Mouse (Mus musculus) liver, embryonic 15.5 days (tissue): ENCODE measurements around the gene Rab3gap2. TPM values are rescaled to one million over a fixed set of nuclear protein-coding genes. Genes with fewer than 3 reads are reported as not detected.

ENCODE experiments used
- ATAC-seq: fragments of 200-750 bp; cut with Nextera tagmentation; 2 replicates; pipeline ENCODE4 v1.8.0; 2017; ENCODE audit warnings: moderate number of reproducible peaks, mild to moderate bottlenecking, moderate library complexity; ENCODE audit not compliant: insufficient read depth
- H3K27ac ChIP-seq: fragments of 300-500 bp; sonication (generic); replicated peaks from 2 replicates; pipeline ENCODE4 v1.5.1; 2015; ENCODE audit warnings: mild to moderate bottlenecking, inconsistent platforms
- H3K27me3 ChIP-seq: fragments of 300-500 bp; sonication (generic); 2 replicates; pipeline ENCODE4 v1.6.1; 2015; ENCODE audit warnings: mild to moderate bottlenecking, inconsistent platforms
- H3K36me3 ChIP-seq: fragments of 300-500 bp; sonication (generic); replicated peaks from 2 replicates; pipeline ENCODE4 v1.6.1; 2015; ENCODE audit warnings: moderate library complexity, mild to moderate bottlenecking, inconsistent platforms
- H3K4me1 ChIP-seq: fragments of 300-500 bp; sonication (generic); replicated peaks from 2 replicates; pipeline ENCODE4 v1.6.1; 2015; ENCODE audit warnings: inconsistent platforms
- H3K4me2 ChIP-seq: fragments of 300-500 bp; sonication (generic); 2 replicates; pipeline ENCODE4 v1.6.1; 2015; ENCODE audit warnings: moderate library complexity, mild to moderate bottlenecking, inconsistent platforms
- H3K4me3 ChIP-seq: fragments of 300-500 bp; sonication (generic); replicated peaks from 2 replicates; pipeline ENCODE4 v1.5.1; 2015; ENCODE audit warnings: mild to moderate bottlenecking, inconsistent platforms
- H3K9ac ChIP-seq: fragments of 300-500 bp; sonication (generic); 2 replicates; pipeline ENCODE4 v1.6.1; 2015; ENCODE audit warnings: moderate library complexity, mild to moderate bottlenecking, inconsistent platforms
- H3K9me3 ChIP-seq: fragments of 300-500 bp; sonication (generic); replicated peaks from 2 replicates; pipeline ENCODE4 v1.6.1; 2016; ENCODE audit warnings: inconsistent platforms
- WGBS: fragments of 180-500 bp; shearing (Covaris S2); methylation state at CpG from one replicate; pipeline ENCODE4 v1.1.7; 2015; ENCODE audit warnings: mixed read lengths; ENCODE audit not compliant: insufficient replicate concordance; 5-methylcytosine and 5-hydroxymethylcytosine counted together
- polyA plus RNA-seq: library from polyadenylated mRNA; unstranded; fragments of >200 nt; fragmentation: Nextera tagmentation; extraction: Ambion mirVana; gene quantifications from 2 replicates; pipeline ENCODE4 v1.2.1, GENCODE M21; 2015

The Rab3gap2 gene
- polyA plus RNA-seq, 1 experiment from 2014 or later = 11.6 TPM

- WGBS = 46% methylated on average over 22 of the region's 22 CpGs
- no peak for ATAC-seq
- Histone ChIP-seq H3K9ac (no peak overlapping the region), H3K36me3 (no peaks in the 10 kb centered on the region), H3K27me3 (no peaks in the 10 kb centered on the region; the same call in 1 of the 2 replicates), H3K4me3 (no peak overlapping the region), H3K27ac (no peak overlapping the region), H3K9me3 (no peaks in the 10 kb centered on the region), H3K4me2 (no peak overlapping the region), H3K4me1 (peaks cover 25% of the 10 kb centered on the region)
Observed at GRCm38 (mm10) chr1:185200571-185201395, 3.1 kb upstream of the Rab3gap2 start.

- 64% methylated on average over 2 of the region's 2 CpGs for WGBS
- H3K9ac ChIP-seq = no peak overlapping the region
- H3K9me3 ChIP-seq = no peaks in the 10 kb centered on the region
- no peak overlapping the region for H3K4me3 ChIP-seq
- peaks cover 36% of the 10 kb centered on the region for H3K4me1 ChIP-seq
- no peak overlapping the region for H3K27ac ChIP-seq
- H3K36me3 ChIP-seq = no peaks in the 10 kb centered on the region
- no peaks in the 10 kb centered on the region; the same call in 1 of the 2 replicates for H3K27me3 ChIP-seq
- no peak for ATAC-seq
- no peak overlapping the region for H3K4me2 ChIP-seq
Observed at GRCm38 (mm10) chr1:185201994-185202393, 1.9 kb upstream of the Rab3gap2 start.

GRCm38 (mm10) chr1:185203196-185203908 is 565 bp upstream of the Rab3gap2 start:
- ATAC-seq = 0 out of 2 replicates have a peak, but pooled peaks have one; percentile 2
- Histone ChIP-seq H3K27ac (peak overlapping the region; percentile 84), H3K27me3 (no peaks in the 10 kb centered on the region; the same call in 1 of the 2 replicates), H3K4me1 (peaks cover 46% of the 10 kb centered on the region), H3K4me2 (peak overlapping the region; percentile 91), H3K36me3 (no peaks in the 10 kb centered on the region), H3K4me3 (peak overlapping the region; percentile 98), H3K9ac (peak overlapping the region; percentile 89), H3K9me3 (no peaks in the 10 kb centered on the region)
- 4% methylated on average over 23 of the region's 23 CpGs for WGBS

- peak overlapping the region; percentile 98 for H3K4me3 ChIP-seq
- no peak for ATAC-seq
- peak overlapping the region; percentile 41 for H3K9ac ChIP-seq
- 0 out of 2 replicates have a peak, but pooled peaks cover 4% of the 10 kb centered on the region for H3K36me3 ChIP-seq
- peak overlapping the region; percentile 91 for H3K4me2 ChIP-seq
- H3K4me1 ChIP-seq = peaks cover 59% of the 10 kb centered on the region
- no peaks in the 10 kb centered on the region; the same call in 1 of the 2 replicates for H3K27me3 ChIP-seq
- no peaks in the 10 kb centered on the region for H3K9me3 ChIP-seq
- 21% methylated on average over 8 of the region's 8 CpGs for WGBS
- peak overlapping the region; percentile 66; the same call in 1 of the 2 replicates for H3K27ac ChIP-seq
Observed at GRCm38 (mm10) chr1:185205090-185205489, 1.2 kb downstream of the Rab3gap2 start.

- H3K9me3 ChIP-seq = no peaks in the 10 kb centered on the region
- peak overlapping the region; percentile 69 for H3K27ac ChIP-seq
- H3K4me1 ChIP-seq = peaks cover 58% of the 10 kb centered on the region
- H3K36me3 ChIP-seq = peaks cover 8% of the 10 kb centered on the region; the same call in 1 of the 2 replicates
- no peaks in the 10 kb centered on the region for H3K27me3 ChIP-seq
- no peak overlapping the region for H3K4me3 ChIP-seq
- WGBS = 39% methylated on average over 13 of the region's 13 CpGs
- no peak for ATAC-seq
- H3K4me2 ChIP-seq = peak overlapping the region; percentile 32
- no peak overlapping the region for H3K9ac ChIP-seq
Observed at GRCm38 (mm10) chr1:185207851-185208595, 4.1 kb downstream of the Rab3gap2 start.

- 74% methylated on average over 8 of the region's 8 CpGs for WGBS
- H3K27ac ChIP-seq = peak overlapping the region; percentile 53
Observed at GRCm38 (mm10) chr1:185208766-185209165, 4.8 kb downstream of the Rab3gap2 start.

GRCm38 (mm10) chr1:185209641-185210176 is 5.8 kb downstream of the Rab3gap2 start:
- no peak overlapping the region for H3K4me3 ChIP-seq
- H3K9ac ChIP-seq = no peak overlapping the region
- no peaks in the 10 kb centered on the region for H3K9me3 ChIP-seq
- H3K4me2 ChIP-seq = no peak overlapping the region
- peaks cover 17% of the 10 kb centered on the region for H3K36me3 ChIP-seq
- H3K27ac ChIP-seq = no peak overlapping the region
- no peaks in the 10 kb centered on the region for H3K27me3 ChIP-seq
- peaks cover 47% of the 10 kb centered on the region for H3K4me1 ChIP-seq
- no peak for ATAC-seq
- WGBS = 65% methylated on average over 8 of the region's 8 CpGs

More at GRCm38 (mm10) chr1:185208766-185209165, 4.8 kb downstream of the Rab3gap2 start:
- no peak overlapping the region for H3K4me2 ChIP-seq
- H3K36me3 ChIP-seq = peaks cover 8% of the 10 kb centered on the region; the same call in 1 of the 2 replicates
- no peak overlapping the region for H3K4me3 ChIP-seq
- H3K27me3 ChIP-seq = no peaks in the 10 kb centered on the region
- ATAC-seq = no peak
- H3K4me1 ChIP-seq = peaks cover 53% of the 10 kb centered on the region
- H3K9me3 ChIP-seq = no peaks in the 10 kb centered on the region
- H3K9ac ChIP-seq = no peak overlapping the region

- H3K27ac ChIP-seq = no peak overlapping the region
- no peak overlapping the region for H3K4me2 ChIP-seq
- no peaks in the 10 kb centered on the region for H3K9me3 ChIP-seq
- no peak overlapping the region for H3K4me3 ChIP-seq
- no peak overlapping the region for H3K9ac ChIP-seq
- WGBS = 51% methylated on average over 5 of the region's 5 CpGs
- no peak for ATAC-seq
- peaks cover 19% of the 10 kb centered on the region for H3K36me3 ChIP-seq
- H3K27me3 ChIP-seq = no peaks in the 10 kb centered on the region
- H3K4me1 ChIP-seq = peaks cover 14% of the 10 kb centered on the region
Observed at GRCm38 (mm10) chr1:185216360-185216759, 12.4 kb downstream of the Rab3gap2 start.

- Histone ChIP-seq H3K36me3 (peaks cover 19% of the 10 kb centered on the region), H3K27ac (no peak overlapping the region), H3K4me1 (peaks cover 14% of the 10 kb centered on the region), H3K9ac (no peak overlapping the region), H3K4me2 (no peak overlapping the region), H3K9me3 (no peaks in the 10 kb centered on the region), H3K27me3 (no peaks in the 10 kb centered on the region), H3K4me3 (no peak overlapping the region)
- 47% methylated on average over 2 of the region's 2 CpGs for WGBS
- peak; percentile 57 for ATAC-seq
Observed at GRCm38 (mm10) chr1:185216762-185217161, 12.8 kb downstream of the Rab3gap2 start.

GRCm38 (mm10) chr1:185217966-185218365 is 14.0 kb downstream of the Rab3gap2 start:
- 76% methylated on average over 5 of the region's 5 CpGs for WGBS
- no peak overlapping the region for H3K27ac ChIP-seq
- no peak overlapping the region for H3K4me2 ChIP-seq
- H3K4me1 ChIP-seq = peaks cover 12% of the 10 kb centered on the region
- no peak overlapping the region for H3K4me3 ChIP-seq
- no peak for ATAC-seq
- H3K36me3 ChIP-seq = peaks cover 27% of the 10 kb centered on the region
- H3K27me3 ChIP-seq = no peaks in the 10 kb centered on the region
- no peaks in the 10 kb centered on the region for H3K9me3 ChIP-seq
- H3K9ac ChIP-seq = no peak overlapping the region
